Mouse (Mus musculus) megakaryocyte progenitor cell, adult 5-6 weeks (primary cell): ENCODE data around the gene Midn. TPM values are rescaled to one million over a fixed set of nuclear protein-coding genes. Genes with fewer than 3 reads are reported as not detected.

Source experiments
- ATAC-seq: replicated peaks from 2 replicates; pipeline ENCODE4 v1.8.0; 2016; ENCODE audit warnings: mild to moderate bottlenecking, moderate TSS enrichment, inconsistent platforms; ENCODE audit not compliant: poor library complexity
- total RNA-seq, 2 experiments: library from RNA; stranded (forward) in 1 of 2; stranded (reverse) in 1 of 2; fragments of 157-497, 149-512 nt in 1 of 2; fragments of 200-1000 nt in 1 of 2; gene quantifications; 2 replicates each; pipeline versions ENCODE4 v1.2.3 to v1.2.4; 2015 to 2017

Midn gene
- total RNA-seq, 2 experiments from 2014 or later: 12.7 to 21.4 TPM

- no peak for ATAC-seq
Measured at GRCm38 (mm10) chr10:80188453-80189024, 40.5 kb downstream of the Midn start.

DNA sequence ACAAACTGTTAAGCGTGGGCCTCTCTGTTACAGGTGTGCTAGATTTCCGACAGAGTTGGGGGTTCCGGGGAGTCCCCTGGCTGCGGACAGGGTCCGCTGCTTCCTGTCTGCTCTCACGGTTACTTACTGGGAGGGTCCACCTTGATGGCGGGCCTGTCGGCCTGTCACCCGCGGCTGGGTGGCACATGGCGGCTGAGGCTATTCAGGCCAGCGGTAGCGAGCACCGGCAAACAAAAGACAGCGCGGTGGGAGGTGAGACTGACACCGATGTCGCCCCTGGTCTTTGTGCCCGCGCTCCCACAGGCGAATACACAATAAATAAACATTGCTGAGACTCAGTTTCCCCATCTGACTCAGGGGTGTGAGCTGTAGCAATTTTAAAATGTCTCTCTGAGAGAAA is 41.9 kb downstream of the Midn start:
- ATAC-seq: no peak

- no peak for ATAC-seq
Measured at GRCm38 (mm10) chr10:80190491-80191051, 42.5 kb downstream of the Midn start.

GRCm38 (mm10) chr10:80193976-80194375 is 45.9 kb downstream of the Midn start:
- ATAC-seq: 0 out of 2 replicates have a peak, but pooled peaks have one; percentile 6

GRCm38 (mm10) chr10:80194441-80194840 is 46.4 kb downstream of the Midn start:
- no peak for ATAC-seq

DNA sequence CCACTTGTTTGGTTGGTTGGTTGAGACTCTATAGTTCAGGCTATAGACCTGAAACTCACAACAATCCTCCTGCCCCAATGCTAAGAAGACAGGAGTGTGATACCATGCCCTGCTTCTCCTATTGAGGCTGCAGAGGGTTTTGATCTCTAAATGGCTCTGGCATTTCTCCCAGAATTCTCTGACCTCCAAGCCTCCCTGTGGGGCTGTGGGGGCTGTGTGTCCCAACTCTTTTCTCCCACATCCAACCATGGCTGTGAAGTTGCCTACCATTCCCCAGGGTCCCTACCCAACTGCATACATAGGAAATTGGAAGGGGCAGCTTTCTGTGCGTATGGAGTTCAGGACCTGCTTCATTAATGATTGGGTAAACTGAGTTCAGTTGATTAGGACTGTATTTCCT is 48.1 kb downstream of the Midn start:
- ATAC-seq: no peak

DNA sequence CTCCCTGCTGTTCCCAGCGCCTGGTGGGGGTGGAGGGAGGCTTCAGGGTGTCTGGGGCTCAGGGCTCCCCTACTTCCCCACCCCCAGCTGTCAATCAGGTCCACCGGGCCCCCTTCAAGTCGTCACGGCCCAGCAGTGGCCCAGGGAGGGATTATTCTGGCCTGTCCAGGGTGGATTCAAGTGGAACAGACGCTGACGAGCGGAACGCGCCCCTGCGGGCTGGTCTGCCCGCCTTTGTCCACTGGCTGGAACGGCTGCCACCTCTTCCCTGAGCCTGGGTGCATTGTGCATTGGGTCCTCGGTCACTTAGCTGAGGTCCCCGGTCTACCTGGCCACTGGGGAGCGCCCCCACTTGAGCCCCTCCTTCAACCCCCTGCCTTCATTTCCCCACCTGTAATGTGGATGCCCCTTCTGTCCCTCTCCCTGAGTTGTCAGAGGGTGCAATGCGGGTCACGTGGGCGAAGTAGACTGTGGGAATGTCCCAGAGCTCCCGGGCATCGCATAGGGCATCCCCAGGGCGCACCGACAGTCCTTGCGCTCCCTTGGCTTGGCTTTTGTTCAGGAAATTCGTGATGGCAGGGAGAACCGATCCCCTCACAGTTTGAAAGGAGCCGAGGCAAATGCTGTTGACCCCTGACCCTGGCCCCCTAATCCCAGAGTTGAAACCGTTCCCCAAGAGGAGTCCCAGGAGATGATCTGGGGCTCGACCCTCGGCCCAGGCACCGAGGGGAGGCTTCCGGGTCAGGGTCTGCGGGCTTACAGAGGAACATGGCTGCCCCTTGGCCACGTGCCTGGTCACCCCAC is 48.9 kb downstream of the Midn start:
- no peak for ATAC-seq

GRCm38 (mm10) chr10:80199440-80200008 is 51.5 kb downstream of the Midn start:
- ATAC-seq: peak; percentile 99

DNA sequence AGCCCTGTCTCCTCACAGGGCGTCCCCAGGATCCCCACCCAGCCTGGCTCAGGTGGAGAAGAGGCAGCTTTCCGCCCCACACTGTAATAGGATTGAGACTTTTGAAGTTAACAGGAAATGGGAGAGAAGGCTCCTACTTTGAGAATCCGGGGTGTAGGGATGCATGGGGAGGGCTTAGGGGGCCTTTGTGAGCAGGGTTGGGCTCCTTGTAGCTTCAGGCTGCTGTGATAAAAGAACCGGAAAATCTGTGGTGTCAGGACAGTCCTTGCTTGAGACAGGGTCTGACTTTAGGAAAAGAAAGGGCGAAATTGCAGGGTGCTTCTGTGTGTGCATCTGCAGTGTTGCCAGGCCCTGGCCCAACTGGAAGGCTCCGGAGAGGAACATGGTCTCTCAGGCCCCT is 52.4 kb downstream of the Midn start:
- ATAC-seq: no peak

GRCm38 (mm10) chr10:80204055-80204454 is 56.0 kb downstream of the Midn start:
- no peak for ATAC-seq

DNA sequence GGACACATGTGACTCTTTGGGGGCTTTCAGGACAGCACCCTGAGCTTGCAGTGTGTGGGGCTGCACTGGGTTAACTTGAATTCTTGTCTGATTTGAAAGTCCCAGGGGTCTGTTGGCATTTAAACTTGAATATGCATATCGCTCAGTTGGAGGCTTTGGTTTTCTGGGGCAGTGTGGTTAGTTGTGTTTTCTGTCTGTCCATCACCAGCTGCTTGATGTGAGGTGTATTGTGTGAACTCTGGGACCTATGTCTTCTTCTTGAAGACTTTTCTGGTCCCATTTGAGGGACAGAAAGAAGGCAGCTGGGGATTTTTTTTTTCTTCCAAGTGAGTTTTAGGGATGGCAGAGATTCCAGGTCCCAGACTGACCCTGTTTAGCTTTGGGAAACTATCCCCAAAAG is 59.1 kb downstream of the Midn start:
- ATAC-seq: no peak

DNA sequence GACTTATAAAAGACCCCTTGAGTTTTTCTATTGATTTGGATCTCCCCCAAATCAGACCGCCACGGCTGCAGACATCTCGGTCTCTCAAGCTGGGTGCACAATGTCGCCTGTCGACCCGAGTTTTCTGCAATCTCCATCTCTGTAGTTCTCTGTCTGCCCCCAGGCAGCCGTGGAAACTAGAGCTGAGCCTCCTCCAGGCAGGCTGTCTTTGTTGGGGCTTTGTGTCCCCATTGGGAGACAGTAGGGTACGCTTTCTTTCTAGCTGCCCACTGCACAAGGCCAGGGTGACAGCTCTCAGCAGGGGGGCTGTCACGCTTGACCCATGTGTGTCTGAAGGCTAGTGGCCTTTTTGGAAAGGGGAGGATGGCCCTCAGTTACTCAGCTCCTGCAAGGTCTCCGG is 59.6 kb downstream of the Midn start:
- no peak for ATAC-seq

Other genes with a start within 250 kb of the Midn start
Only the 30 nearest of the 32 such genes appear.
- not detected in 2 replicates for gene Gm26602, start 237.4 kb upstream of the Midn start, total RNA-seq (2015)
- not detected in 2 replicates for gene Gm26602, start 237.4 kb upstream of the Midn start, total RNA-seq (2017)
- gene Kiss1r, start 231.3 kb upstream of the Midn start, total RNA-seq (2015): 0.15 TPM in 2 replicates
- 0.25 and 1.3 TPM in 2 replicates for gene Kiss1r, start 231.3 kb upstream of the Midn start, total RNA-seq (2017)
- 72.3 and 78.7 TPM in 2 replicates for gene R3hdm4, start 227.1 kb upstream of the Midn start, total RNA-seq (2015)
- gene R3hdm4, start 227.1 kb upstream of the Midn start, total RNA-seq (2017): 35.1 and 50.7 TPM in 2 replicates
- gene Arid3a, start 221.2 kb upstream of the Midn start, total RNA-seq (2015): 19.9 and 21.6 TPM in 2 replicates
- gene Arid3a, start 221.2 kb upstream of the Midn start, total RNA-seq (2017): 31.0 and 32.2 TPM in 2 replicates
- gene Wdr18, start 188.1 kb upstream of the Midn start, total RNA-seq (2015): 36.8 and 57.4 TPM in 2 replicates
- 24.6 and 29.7 TPM in 2 replicates for gene Wdr18, start 188.1 kb upstream of the Midn start, total RNA-seq (2017)
- gene Grin3b, start 177.6 kb upstream of the Midn start, total RNA-seq (2015): not detected in 2 replicates
- gene Grin3b, start 177.6 kb upstream of the Midn start, total RNA-seq (2017): not detected in 2 replicates
- 38.9 and 44.2 TPM in 2 replicates for gene Tmem259, start 163.9 kb upstream of the Midn start, total RNA-seq (2015)
- 44.6 and 54.8 TPM in 2 replicates for gene Tmem259, start 163.9 kb upstream of the Midn start, total RNA-seq (2017)
- 50.5 and 52.8 TPM in 2 replicates for gene Cnn2, start 159.7 kb upstream of the Midn start, total RNA-seq (2015)
- 73.3 and 84.1 TPM in 2 replicates for gene Cnn2, start 159.7 kb upstream of the Midn start, total RNA-seq (2017)
- gene Abca7, start 151.8 kb upstream of the Midn start, total RNA-seq (2015): 15.4 and 15.8 TPM in 2 replicates
- gene Abca7, start 151.8 kb upstream of the Midn start, total RNA-seq (2017): 17.0 and 17.5 TPM in 2 replicates
- 64.1 and 69.0 TPM in 2 replicates for gene Arhgap45, start 131.6 kb upstream of the Midn start, total RNA-seq (2015)
- 112 and 121 TPM in 2 replicates for gene Arhgap45, start 131.6 kb upstream of the Midn start, total RNA-seq (2017)
- 93.3 and 99.5 TPM in 2 replicates for gene Polr2e, start 108.5 kb upstream of the Midn start, total RNA-seq (2015)
- gene Polr2e, start 108.5 kb upstream of the Midn start, total RNA-seq (2017): 74.3 and 89.9 TPM in 2 replicates
- 253 and 271 TPM in 2 replicates for gene Gpx4, start 101.1 kb upstream of the Midn start, total RNA-seq (2015)
- 358 and 365 TPM in 2 replicates for gene Gpx4, start 101.1 kb upstream of the Midn start, total RNA-seq (2017)
- 16.9 and 19.5 TPM in 2 replicates for gene Sbno2, start 42.7 kb upstream of the Midn start, total RNA-seq (2015)
- 19.1 and 24.0 TPM in 2 replicates for gene Sbno2, start 42.7 kb upstream of the Midn start, total RNA-seq (2017)
- gene Stk11, start 32.5 kb upstream of the Midn start, total RNA-seq (2015): 71.7 and 81.1 TPM in 2 replicates
- 159 and 172 TPM in 2 replicates for gene Stk11, start 32.5 kb upstream of the Midn start, total RNA-seq (2017)
- 187 and 199 TPM in 2 replicates for gene Atp5d, start 9.6 kb upstream of the Midn start, total RNA-seq (2015)
- gene Atp5d, start 9.6 kb upstream of the Midn start, total RNA-seq (2017): 37.6 and 39.3 TPM in 2 replicates
- 3.8 and 4.8 TPM in 2 replicates for gene Cbarp, start 7.4 kb upstream of the Midn start, total RNA-seq (2015)
- gene Cbarp, start 7.4 kb upstream of the Midn start, total RNA-seq (2017): 2.0 and 2.2 TPM in 2 replicates
- gene Cirbp, start 17.7 kb downstream of the Midn start, total RNA-seq (2015): 16.1 and 18.4 TPM in 2 replicates
- 35.4 and 60.4 TPM in 2 replicates for gene Cirbp, start 17.7 kb downstream of the Midn start, total RNA-seq (2017)
- gene 1600002K03Rik, start 24.7 kb downstream of the Midn start, total RNA-seq (2015): 17.2 and 18.2 TPM in 2 replicates
- 13.4 and 13.5 TPM in 2 replicates for gene 1600002K03Rik, start 24.7 kb downstream of the Midn start, total RNA-seq (2017)
- gene Efna2, start 31.2 kb downstream of the Midn start, total RNA-seq (2015): 0.54 TPM in 1 of 2 replicates, not detected in the other
- gene Efna2, start 31.2 kb downstream of the Midn start, total RNA-seq (2017): 0.37 TPM in 1 of 2 replicates, not detected in the other
- gene Mum1, start 78.2 kb downstream of the Midn start, total RNA-seq (2015): 27.6 and 30.9 TPM in 2 replicates
- 28.9 and 30.0 TPM in 2 replicates for gene Mum1, start 78.2 kb downstream of the Midn start, total RNA-seq (2017)
- 138 and 162 TPM in 2 replicates for gene Ndufs7, start 100.8 kb downstream of the Midn start, total RNA-seq (2015)
- gene Ndufs7, start 100.8 kb downstream of the Midn start, total RNA-seq (2017): 106 and 135 TPM in 2 replicates
- 3.2 and 3.7 TPM in 2 replicates for gene Gamt, start 112.7 kb downstream of the Midn start, total RNA-seq (2015)
- 2.5 and 7.4 TPM in 2 replicates for gene Gamt, start 112.7 kb downstream of the Midn start, total RNA-seq (2017)
- gene Dazap1, start 113.2 kb downstream of the Midn start, total RNA-seq (2015): 55.4 and 61.6 TPM in 2 replicates
- gene Dazap1, start 113.2 kb downstream of the Midn start, total RNA-seq (2017): 231 and 302 TPM in 2 replicates
- 2,196 and 2,314 TPM in 2 replicates for gene Rps15, start 144.2 kb downstream of the Midn start, total RNA-seq (2015)
- gene Rps15, start 144.2 kb downstream of the Midn start, total RNA-seq (2017): 2,623 and 2,987 TPM in 2 replicates
- not detected in 2 replicates for gene Apc2, start 147.7 kb downstream of the Midn start, total RNA-seq (2015)
- gene Apc2, start 147.7 kb downstream of the Midn start, total RNA-seq (2017): 0.03 TPM in 1 of 2 replicates, not detected in the other
- 22.9 and 24.2 TPM in 2 replicates for gene 2310011J03Rik, start 172.3 kb downstream of the Midn start, total RNA-seq (2015)
- 15.7 and 16.8 TPM in 2 replicates for gene 2310011J03Rik, start 172.3 kb downstream of the Midn start, total RNA-seq (2017)
- 5.3 and 7.0 TPM in 2 replicates for gene Pcsk4, start 181.2 kb downstream of the Midn start, total RNA-seq (2015)
- gene Pcsk4, start 181.2 kb downstream of the Midn start, total RNA-seq (2017): 0.67 and 1.8 TPM in 2 replicates
- 2.7 and 3.8 TPM in 2 replicates for gene Reep6, start 181.7 kb downstream of the Midn start, total RNA-seq (2015)
- 1.2 and 1.5 TPM in 2 replicates for gene Reep6, start 181.7 kb downstream of the Midn start, total RNA-seq (2017)
- gene Adamtsl5, start 200.1 kb downstream of the Midn start, total RNA-seq (2015): 0.15 and 0.25 TPM in 2 replicates
- gene Adamtsl5, start 200.1 kb downstream of the Midn start, total RNA-seq (2017): 0.20 and 0.46 TPM in 2 replicates
- not detected in 2 replicates for gene Plk5, start 208.2 kb downstream of the Midn start, total RNA-seq (2015)
- gene Plk5, start 208.2 kb downstream of the Midn start, total RNA-seq (2017): not detected in 2 replicates